Mouse (Mus musculus) kidney, postnatal 0 days (tissue): ENCODE measurements around the gene Palm. TPM values are rescaled to one million over a fixed set of nuclear protein-coding genes. Genes with fewer than 3 reads are reported as not detected.

Source experiments
- ATAC-seq: fragments of 200-750 bp; cut with Nextera tagmentation; replicated peaks from 2 replicates; pipeline ENCODE4 v1.8.0; 2017; ENCODE audit warnings: low read depth, moderate number of reproducible peaks, moderate TSS enrichment, moderate library complexity; ENCODE audit not compliant: low FRiP score
- DNase-seq: peaks from one replicate; pipeline ENCODE4 v3.0.0-alpha.2; 2016; ENCODE audit warnings: low spot score
- H3K27ac ChIP-seq: fragments of 300-500 bp; sonication (generic); 2 replicates; pipeline ENCODE4 v1.5.1; 2014; ENCODE audit warnings: mild to moderate bottlenecking
- H3K27me3 ChIP-seq: fragments of 300-500 bp; sonication (generic); 2 replicates; pipeline ENCODE4 v1.6.1; 2014; ENCODE audit warnings: low read length, mixed read lengths; ENCODE audit not compliant: insufficient read depth
- H3K36me3 ChIP-seq: fragments of 300-500 bp; sonication (generic); 2 replicates; pipeline ENCODE4 v1.6.1; 2014; ENCODE audit warnings: low read length, mixed read lengths; ENCODE audit not compliant: insufficient read depth
- H3K4me1 ChIP-seq: fragments of 300-500 bp; sonication (generic); replicated peaks from 2 replicates; pipeline ENCODE4 v1.6.1; 2014; ENCODE audit warnings: antibody characterized with exemption, low read length, mixed read lengths; ENCODE audit not compliant: insufficient read depth
- H3K4me2 ChIP-seq: fragments of 300-500 bp; sonication (generic); 2 replicates; pipeline ENCODE4 v1.6.1; 2014; ENCODE audit warnings: mild to moderate bottlenecking, low read length, moderate library complexity, mixed read lengths
- H3K4me3 ChIP-seq: fragments of 300-500 bp; sonication (generic); replicated peaks from 2 replicates; pipeline ENCODE4 v1.5.1; 2014; ENCODE audit warnings: low read depth, low read length
- H3K9ac ChIP-seq: fragments of 300-500 bp; sonication (generic); 2 replicates; pipeline ENCODE4 v1.6.1; 2014; ENCODE audit warnings: low read depth, low read length
- H3K9me3 ChIP-seq: fragments of 300-500 bp; sonication (generic); replicated peaks from 2 replicates; pipeline ENCODE4 v1.6.1; 2016; ENCODE audit warnings: low read length, inconsistent platforms, mixed read lengths
- CTCF ChIP-seq: IDR thresholded peaks from 2 replicates; pipeline ENCODE4 v1.5.1; 2016; ENCODE audit warnings: antibody characterized with exemption, low read depth, mild to moderate bottlenecking, moderate library complexity
- WGBS: fragments of 180-500 bp; shearing (Covaris S2); extraction: QIAGEN DNeasy Blood & Tissue Kit; methylation state at CpG from one replicate; pipeline ENCODE4 v1.1.7; 2014; 5-methylcytosine and 5-hydroxymethylcytosine counted together
- microRNA-seq: library from miRNA; unstranded; fragments of <30 nt; microRNA quantifications from one replicate; pipeline ENCODE4, GENCODE M21; 2016
- polyA plus RNA-seq: library from polyadenylated mRNA; unstranded; fragments of >200 nt; fragmentation: Nextera tagmentation; extraction: Ambion mirVana; gene quantifications from 2 replicates; pipeline ENCODE4 v1.2.1, GENCODE M21; 2015

Palm gene
- polyA plus RNA-seq, 1 experiment from 2014 or later: 132 TPM

DNA sequence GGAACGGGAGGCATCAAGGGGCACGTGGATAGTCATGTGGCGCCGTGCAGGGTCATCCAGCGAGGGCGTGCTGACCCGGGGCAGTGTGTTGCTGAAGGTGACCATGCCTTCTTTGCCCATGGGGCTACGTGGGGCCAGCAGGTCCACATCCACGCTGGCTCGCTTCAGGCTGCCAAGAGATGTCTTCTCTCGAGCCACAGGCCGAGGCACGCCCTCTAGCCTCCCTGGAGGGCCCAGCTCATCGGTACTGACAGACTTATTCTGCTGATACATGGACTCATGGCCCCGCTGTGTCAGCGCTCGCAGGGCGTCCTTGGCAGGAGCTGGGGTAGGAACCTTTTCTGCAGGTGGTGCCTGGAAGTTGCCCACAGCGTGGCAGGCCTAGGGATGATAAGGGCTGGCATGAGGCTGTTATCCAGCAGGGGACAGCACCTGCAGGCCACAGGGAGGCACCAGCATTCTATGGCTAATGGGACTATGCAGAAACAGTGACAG lies 72.5 kb downstream of the Palm start:
- Histone ChIP-seq H3K4me1 (peaks cover 4% of the 10 kb centered on the region; the same call in 1 of the 2 replicates), H3K36me3 (peaks cover 31% of the 10 kb centered on the region), H3K9ac (no peak overlapping the region), H3K9me3 (no peaks in the 10 kb centered on the region), H3K27me3 (no peaks in the 10 kb centered on the region), H3K4me3 (no peak overlapping the region), H3K4me2 (no peak overlapping the region), H3K27ac (peak overlapping the region; percentile 21; the same call in 1 of the 2 replicates)
- 67% methylated on average over 19 of the region's 19 CpGs for WGBS
- ATAC-seq (peak; percentile 16; the same call in 1 of the 2 replicates), DNase-seq (no peak)
- TF ChIP-seq CTCF: peak; percentile 75

DNA sequence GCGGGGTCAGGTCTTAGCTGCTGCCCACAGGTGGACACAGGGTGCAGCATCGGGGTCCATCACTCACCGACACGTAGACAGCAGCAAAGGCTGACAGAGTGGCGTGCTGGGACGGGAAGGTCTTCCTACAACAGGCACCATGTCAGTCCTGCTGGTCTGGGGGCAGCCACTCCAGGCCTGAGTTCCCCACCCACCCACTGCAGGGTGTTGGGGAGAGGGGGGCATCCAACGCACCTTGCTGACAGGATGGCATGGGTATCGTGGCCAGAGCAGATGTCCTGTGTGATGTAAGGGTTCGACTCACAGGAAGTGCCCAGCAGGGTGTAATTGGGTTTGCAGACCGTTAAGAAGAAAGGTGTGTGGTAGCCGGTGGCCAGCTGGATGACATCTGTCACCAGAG lies 73.2 kb downstream of the Palm start:
- H3K4me2 ChIP-seq: no peak overlapping the region
- no peak overlapping the region for H3K4me3 ChIP-seq
- no peak overlapping the region for H3K27ac ChIP-seq
- H3K4me1 ChIP-seq: no peaks in the 10 kb centered on the region; the same call in 1 of the 2 replicates
- no peak for TF ChIP-seq CTCF
- H3K36me3 ChIP-seq: peaks cover 27% of the 10 kb centered on the region
- DNase-seq (no peak), ATAC-seq (no peak)
- WGBS: 67% methylated on average over 11 of the region's 11 CpGs
- H3K9me3 ChIP-seq: no peaks in the 10 kb centered on the region
- no peaks in the 10 kb centered on the region for H3K27me3 ChIP-seq
- no peak overlapping the region for H3K9ac ChIP-seq

Small RNAs within 50 kb of the gene (microRNA-seq; reads per million reads assigned to microRNA genes)
- gene Mir6910: not detected

Other genes starting within 250 kb of the Palm start
- gene Mier2, start 238.4 kb upstream of the Palm start, polyA plus RNA-seq: 27.4 and 29.4 TPM in 2 replicates
- gene Theg, start 206.2 kb upstream of the Palm start, polyA plus RNA-seq: not detected in 2 replicates
- gene C2cd4c, start 179.5 kb upstream of the Palm start, polyA plus RNA-seq: 0.03 TPM in 1 of 2 replicates, not detected in the other
- 5.4 TPM in 2 replicates for gene Shc2, start 155.7 kb upstream of the Palm start, polyA plus RNA-seq
- gene Odf3l2, start 147.8 kb upstream of the Palm start, polyA plus RNA-seq: not detected in 2 replicates
- gene Madcam1, start 129.0 kb upstream of the Palm start, polyA plus RNA-seq: 1.5 TPM in 2 replicates
- gene Tpgs1, start 124.2 kb upstream of the Palm start, polyA plus RNA-seq: 82.5 and 84.9 TPM in 2 replicates
- 68.1 and 75.7 TPM in 2 replicates for gene Cdc34, start 111.4 kb upstream of the Palm start, polyA plus RNA-seq
- 0.34 and 0.50 TPM in 2 replicates for gene Gzmm, start 104.6 kb upstream of the Palm start, polyA plus RNA-seq
- gene Bsg, start 89.1 kb upstream of the Palm start, polyA plus RNA-seq: 1,067 and 1,079 TPM in 2 replicates
- gene Hcn2, start 76.9 kb upstream of the Palm start, polyA plus RNA-seq: 0.17 and 0.28 TPM in 2 replicates
- gene Polrmt, start 47.0 kb upstream of the Palm start, polyA plus RNA-seq: 37.9 and 38.5 TPM in 2 replicates
- gene Fgf22, start 38.5 kb upstream of the Palm start, polyA plus RNA-seq: 0.11 and 0.36 TPM in 2 replicates
- gene Rnf126, start 26.6 kb upstream of the Palm start, polyA plus RNA-seq: 74.5 and 82.4 TPM in 2 replicates
- 32.9 and 38.7 TPM in 2 replicates for gene Fstl3, start 16.3 kb upstream of the Palm start, polyA plus RNA-seq
- 0.04 and 0.06 TPM in 2 replicates for gene Prss57, start 2.6 kb upstream of the Palm start, polyA plus RNA-seq
- gene Misp, start 27.4 kb downstream of the Palm start, polyA plus RNA-seq: 24.5 and 24.8 TPM in 2 replicates
- 220 and 238 TPM in 2 replicates for gene Ptbp1, start 60.9 kb downstream of the Palm start, polyA plus RNA-seq
- gene Prtn3, start 80.9 kb downstream of the Palm start, polyA plus RNA-seq: 6.5 and 7.9 TPM in 2 replicates
- 37.0 and 41.5 TPM in 2 replicates for gene Plppr3, start 81.1 kb downstream of the Palm start, polyA plus RNA-seq
- 0.14 TPM in 1 of 2 replicates, not detected in the other for gene Elane, start 92.7 kb downstream of the Palm start, polyA plus RNA-seq
- 0.13 TPM in 1 of 2 replicates, not detected in the other for gene Cfd, start 97.3 kb downstream of the Palm start, polyA plus RNA-seq
- gene Med16, start 115.4 kb downstream of the Palm start, polyA plus RNA-seq: 44.9 and 49.0 TPM in 2 replicates
- gene Gm26602, start 117.3 kb downstream of the Palm start, polyA plus RNA-seq: 4.8 and 21.6 TPM in 2 replicates
- 1.6 and 1.8 TPM in 2 replicates for gene Kiss1r, start 123.4 kb downstream of the Palm start, polyA plus RNA-seq
- 120 and 137 TPM in 2 replicates for gene R3hdm4, start 127.6 kb downstream of the Palm start, polyA plus RNA-seq
- gene Arid3a, start 133.5 kb downstream of the Palm start, polyA plus RNA-seq: 4.1 and 4.5 TPM in 2 replicates
- 78.9 and 81.9 TPM in 2 replicates for gene Wdr18, start 166.6 kb downstream of the Palm start, polyA plus RNA-seq
- gene Grin3b, start 177.1 kb downstream of the Palm start, polyA plus RNA-seq: 0.17 and 0.20 TPM in 2 replicates
- gene Tmem259, start 190.8 kb downstream of the Palm start, polyA plus RNA-seq: 23.7 and 26.6 TPM in 2 replicates
- 221 and 261 TPM in 2 replicates for gene Cnn2, start 195.0 kb downstream of the Palm start, polyA plus RNA-seq
- 2.4 and 2.6 TPM in 2 replicates for gene Abca7, start 202.9 kb downstream of the Palm start, polyA plus RNA-seq
- gene Arhgap45, start 223.1 kb downstream of the Palm start, polyA plus RNA-seq: 4.0 and 4.6 TPM in 2 replicates
- 208 and 210 TPM in 2 replicates for gene Polr2e, start 246.2 kb downstream of the Palm start, polyA plus RNA-seq